Mouse (Mus musculus) limb, embryonic 11.5 days (tissue): ENCODE results near the gene Pxk. TPM values are rescaled to one million over a fixed set of nuclear protein-coding genes. Genes with fewer than 3 reads are reported as not detected.

ENCODE experiments used
- ATAC-seq: fragments of 200-750 bp; cut with Nextera tagmentation; 2 replicates; pipeline ENCODE4 v1.8.0; 2017; ENCODE audit warnings: low read depth; ENCODE audit not compliant: insufficient number of reproducible peaks, low FRiP score, low TSS enrichment
- DNase-seq: peaks from one replicate; pipeline ENCODE4 v3.0.0-alpha.2; 2015; ENCODE audit warnings: low spot score
- H3K27ac ChIP-seq: fragments of 300-500 bp; sonication (generic); replicated peaks from 2 replicates; pipeline ENCODE4 v1.5.1; 2014; ENCODE audit warnings: low read depth, mild to moderate bottlenecking, low read length
- H3K27me3 ChIP-seq: fragments of 300-500 bp; sonication (generic); 2 replicates; pipeline ENCODE4 v1.6.1; 2014; ENCODE audit warnings: mild to moderate bottlenecking, low read length, mixed read lengths; ENCODE audit not compliant: control insufficient read depth, insufficient read depth
- H3K36me3 ChIP-seq: fragments of 300-500 bp; sonication (generic); 2 replicates; pipeline ENCODE4 v1.6.1; 2014; ENCODE audit warnings: mild to moderate bottlenecking, low read length, moderate library complexity, mixed read lengths; ENCODE audit not compliant: control insufficient read depth, insufficient read depth
- H3K4me1 ChIP-seq: fragments of 300-500 bp; sonication (generic); 2 replicates; pipeline ENCODE4 v1.6.1; 2014; ENCODE audit warnings: low read length, mixed read lengths; ENCODE audit not compliant: control insufficient read depth, insufficient read depth
- H3K4me2 ChIP-seq: fragments of 300-500 bp; sonication (generic); 2 replicates; pipeline ENCODE4 v1.6.1; 2014; ENCODE audit warnings: low read depth, mild to moderate bottlenecking, moderate library complexity; ENCODE audit not compliant: severe bottlenecking
- H3K4me3 ChIP-seq: fragments of 300-500 bp; sonication (generic); 2 replicates; pipeline ENCODE4 v1.5.1; 2014; ENCODE audit warnings: low read depth, low read length
- H3K9ac ChIP-seq: fragments of 300-500 bp; sonication (generic); 2 replicates; pipeline ENCODE4 v1.6.1; 2014; ENCODE audit warnings: mild to moderate bottlenecking, low read length
- H3K9me3 ChIP-seq: fragments of 300-500 bp; sonication (generic); 2 replicates; pipeline ENCODE4 v1.6.1; 2016; ENCODE audit warnings: low read length; ENCODE audit not compliant: control insufficient read depth
- WGBS: fragments of 180-500 bp; shearing (Covaris S2); extraction: QIAGEN DNeasy Blood & Tissue Kit; methylation state at CpG from one replicate; pipeline ENCODE4 v1.1.7; 2014; 5-methylcytosine and 5-hydroxymethylcytosine counted together
- polyA plus RNA-seq: library from polyadenylated mRNA; unstranded; fragments of >200 nt; fragmentation: Nextera tagmentation; extraction: Ambion mirVana; gene quantifications from 2 replicates; pipeline ENCODE4 v1.2.1, GENCODE M21; 2014

Pxk gene
- polyA plus RNA-seq, 1 experiment from 2014 or later = 26.2 TPM

DNA sequence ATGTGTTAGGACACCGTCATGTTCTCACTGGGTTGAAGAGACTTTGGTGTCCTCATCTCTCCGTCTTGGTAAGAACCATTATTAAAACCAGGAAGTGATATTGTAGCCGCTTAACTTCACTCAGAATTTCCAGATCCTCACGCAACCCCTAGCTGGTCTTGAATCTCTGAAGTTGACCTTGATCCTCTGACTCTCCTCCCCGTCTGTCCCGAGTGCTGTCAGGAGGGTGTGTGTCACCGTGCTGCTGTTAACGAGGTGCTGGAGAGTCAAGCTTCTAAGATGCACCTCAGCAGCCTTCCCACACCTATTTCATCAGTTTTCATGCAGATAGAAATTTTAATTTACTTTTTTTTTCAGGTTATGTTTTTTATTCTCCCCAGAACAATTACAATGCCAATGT lies 14.0 kb downstream of the Pxk start:
- 79% methylated on average over 8 of the region's 8 CpGs for WGBS
- Histone ChIP-seq H3K36me3 (peaks cover 2% of the 10 kb centered on the region; the same call in 1 of the 2 replicates), H3K4me1 (no peaks in the 10 kb centered on the region), H3K9ac (no peak overlapping the region), H3K27me3 (no peaks in the 10 kb centered on the region), H3K27ac (no peak overlapping the region), H3K4me2 (no peak overlapping the region), H3K4me3 (no peak overlapping the region), H3K9me3 (no peaks in the 10 kb centered on the region)
- no peak for DNase-seq
- ATAC-seq = no peak

DNA sequence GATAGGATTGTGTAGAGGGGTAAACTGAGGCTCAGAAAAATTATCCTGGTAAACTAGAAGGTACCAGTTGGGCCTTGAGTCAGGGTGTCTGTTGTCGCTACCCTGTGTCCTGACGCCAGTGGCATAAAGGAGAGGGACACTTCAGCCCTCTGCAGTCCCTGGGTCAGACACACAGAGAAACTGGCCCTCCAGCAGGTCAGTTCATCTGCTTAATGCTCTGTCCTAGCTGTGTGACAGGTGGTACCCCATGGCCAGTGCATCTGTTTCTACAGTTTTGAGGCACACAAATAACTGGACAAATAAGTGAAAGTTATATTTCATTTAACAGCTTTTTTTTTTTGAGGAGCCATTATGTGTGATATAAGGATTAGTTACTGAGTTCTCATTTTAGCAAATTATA lies 15.6 kb downstream of the Pxk start:
- DNase-seq (no peak), ATAC-seq (no peak)
- H3K9ac ChIP-seq = no peak overlapping the region
- no peak overlapping the region for H3K27ac ChIP-seq
- H3K4me2 ChIP-seq = no peak overlapping the region
- H3K27me3 ChIP-seq = no peaks in the 10 kb centered on the region
- whole genome bisulfite sequencing = 89% methylated on average over 2 of the region's 2 CpGs
- H3K4me1 ChIP-seq = no peaks in the 10 kb centered on the region
- peaks cover 2% of the 10 kb centered on the region; the same call in 1 of the 2 replicates for H3K36me3 ChIP-seq
- H3K9me3 ChIP-seq = no peaks in the 10 kb centered on the region
- H3K4me3 ChIP-seq = no peak overlapping the region

DNA sequence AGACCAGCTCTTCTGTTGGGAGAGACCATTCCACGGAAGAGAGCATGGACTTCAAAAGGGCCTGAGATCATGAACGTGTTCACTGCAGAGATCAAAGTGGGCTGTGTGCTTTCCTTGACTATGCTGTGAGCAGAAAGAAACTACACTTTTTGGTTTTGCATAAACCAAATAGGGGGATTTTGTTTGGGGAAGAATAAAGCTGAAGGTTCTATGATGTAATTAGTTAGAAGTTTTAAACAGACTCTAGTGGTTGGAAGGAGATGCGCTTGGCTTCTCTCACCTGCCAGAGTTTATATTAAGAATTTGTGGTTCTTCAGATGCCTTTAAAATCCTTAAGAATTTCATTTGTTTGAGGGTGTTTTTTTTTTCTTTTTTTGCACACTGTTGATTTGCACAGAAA lies 16.3 kb downstream of the Pxk start:
- Histone ChIP-seq H3K36me3 (peaks cover 2% of the 10 kb centered on the region; the same call in 1 of the 2 replicates), H3K9ac (no peak overlapping the region), H3K27me3 (no peaks in the 10 kb centered on the region), H3K4me3 (no peak overlapping the region), H3K27ac (no peak overlapping the region), H3K4me1 (no peaks in the 10 kb centered on the region), H3K4me2 (no peak overlapping the region), H3K9me3 (no peaks in the 10 kb centered on the region)
- DNase-seq = no peak
- ATAC-seq = no peak
- WGBS = 45% methylated on average over 3 of the region's 3 CpGs

DNA sequence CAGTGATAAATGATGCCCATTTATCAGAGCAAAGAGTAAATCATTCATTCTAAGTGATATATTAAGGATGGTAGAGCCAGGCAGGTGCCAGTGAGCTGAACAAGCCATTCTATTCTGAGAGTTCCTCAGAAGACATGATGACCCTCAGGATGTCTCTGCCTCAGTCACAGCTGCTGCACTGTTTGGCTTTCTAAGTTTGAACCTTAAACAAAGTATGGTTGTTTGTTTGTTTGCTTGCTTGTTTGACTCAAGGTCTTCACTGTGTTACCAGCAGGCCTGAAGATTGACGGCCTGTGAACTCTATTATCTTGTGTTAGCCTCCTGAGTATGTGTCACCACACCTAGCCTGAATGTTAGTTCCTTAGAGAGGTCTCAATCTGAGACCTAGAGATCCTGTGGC lies 16.7 kb downstream of the Pxk start:
- H3K36me3 ChIP-seq = peaks cover 2% of the 10 kb centered on the region; the same call in 1 of the 2 replicates
- WGBS = 83% methylated on average over 1 of the region's 1 CpGs
- H3K4me1 ChIP-seq = no peaks in the 10 kb centered on the region
- H3K27me3 ChIP-seq = no peaks in the 10 kb centered on the region
- H3K9me3 ChIP-seq = no peaks in the 10 kb centered on the region
- no peak overlapping the region for H3K4me3 ChIP-seq
- no peak overlapping the region for H3K9ac ChIP-seq
- no peak overlapping the region for H3K4me2 ChIP-seq
- H3K27ac ChIP-seq = no peak overlapping the region
- DNase-seq = no peak
- no peak for ATAC-seq

DNA sequence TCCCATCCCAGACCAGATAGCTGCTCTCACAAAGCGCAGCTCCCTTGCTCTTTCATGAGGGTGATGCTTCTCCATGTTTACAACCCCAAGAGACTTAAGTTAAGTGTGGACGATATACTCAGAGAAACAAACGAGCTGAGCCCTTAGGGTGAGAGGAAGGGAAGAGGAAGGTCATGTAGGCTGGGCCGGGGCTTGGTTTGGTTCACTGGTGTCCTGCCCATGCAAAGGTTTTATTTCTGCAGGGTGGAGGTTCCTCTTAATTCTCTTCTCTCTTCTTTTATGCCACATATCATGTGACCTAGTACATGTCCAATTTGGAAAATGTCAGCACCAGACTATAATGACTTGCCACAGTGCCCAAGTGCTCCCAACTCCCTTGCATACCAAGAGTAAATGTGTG lies 17.8 kb downstream of the Pxk start:
- Histone ChIP-seq H3K36me3 (peaks cover 2% of the 10 kb centered on the region; the same call in 1 of the 2 replicates), H3K27ac (no peak overlapping the region), H3K27me3 (no peaks in the 10 kb centered on the region), H3K9me3 (no peaks in the 10 kb centered on the region), H3K4me1 (no peaks in the 10 kb centered on the region), H3K4me3 (no peak overlapping the region), H3K4me2 (no peak overlapping the region), H3K9ac (no peak overlapping the region)
- ATAC-seq (no peak), DNase-seq (no peak)
- 62% methylated on average over 4 of the region's 4 CpGs for WGBS

DNA sequence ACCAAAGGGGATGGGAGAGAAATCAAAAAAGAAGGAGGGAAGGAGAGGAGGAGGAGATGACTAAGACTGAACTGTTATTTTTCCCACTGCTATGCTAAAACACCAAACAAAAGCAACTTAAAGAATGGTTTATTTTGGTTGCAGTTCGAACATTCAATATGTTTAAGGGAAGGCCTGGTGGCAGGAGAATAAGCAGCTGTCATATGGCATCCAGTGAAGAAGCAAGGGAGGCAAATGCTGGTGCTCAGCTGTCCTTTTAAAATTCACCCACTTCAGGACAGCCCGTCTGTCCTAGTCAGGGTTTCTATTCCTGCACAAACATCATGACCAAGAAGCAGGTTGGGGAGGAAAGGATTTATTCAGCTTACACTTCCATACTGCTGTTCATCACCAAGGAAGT lies 19.4 kb downstream of the Pxk start:
- H3K9me3 ChIP-seq = no peaks in the 10 kb centered on the region

DNA sequence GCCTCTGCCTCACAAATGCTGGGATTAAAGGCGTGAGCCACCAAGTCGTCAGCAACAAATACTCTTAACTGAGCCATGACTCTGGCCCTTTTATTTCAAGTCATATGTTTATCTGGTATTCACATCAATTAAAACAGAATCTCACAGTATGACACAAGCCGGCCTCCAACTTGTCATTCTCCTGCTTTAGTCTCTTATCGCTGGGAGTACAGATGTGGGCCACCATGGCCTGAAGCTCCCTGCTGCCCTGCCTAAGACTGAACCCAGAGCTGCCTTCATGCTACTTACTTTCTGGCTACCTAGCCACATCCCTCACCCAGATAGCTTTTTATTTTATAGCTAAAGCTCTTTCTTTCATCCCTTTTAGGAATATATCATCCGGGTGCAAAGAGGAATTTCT lies 21.4 kb downstream of the Pxk start:
- ATAC-seq (no peak), DNase-seq (no peak)
- Histone ChIP-seq H3K27me3 (no peaks in the 10 kb centered on the region), H3K27ac (no peak overlapping the region), H3K4me2 (no peak overlapping the region), H3K4me3 (no peak overlapping the region), H3K9ac (no peak overlapping the region), H3K4me1 (no peaks in the 10 kb centered on the region), H3K36me3 (no peaks in the 10 kb centered on the region), H3K9me3 (no peaks in the 10 kb centered on the region)
- 90% methylated on average over 5 of the region's 5 CpGs for WGBS

More for the DNA sequence above, 19.4 kb downstream of the Pxk start:
- no peak overlapping the region for H3K4me3 ChIP-seq
- WGBS = 87% methylated on average over 2 of the region's 2 CpGs
- H3K36me3 ChIP-seq = no peaks in the 10 kb centered on the region
- ATAC-seq (no peak), DNase-seq (no peak)
- H3K9ac ChIP-seq = no peak overlapping the region
- no peak overlapping the region for H3K4me2 ChIP-seq
- no peak overlapping the region for H3K27ac ChIP-seq
- no peaks in the 10 kb centered on the region for H3K27me3 ChIP-seq
- H3K4me1 ChIP-seq = no peaks in the 10 kb centered on the region

DNA sequence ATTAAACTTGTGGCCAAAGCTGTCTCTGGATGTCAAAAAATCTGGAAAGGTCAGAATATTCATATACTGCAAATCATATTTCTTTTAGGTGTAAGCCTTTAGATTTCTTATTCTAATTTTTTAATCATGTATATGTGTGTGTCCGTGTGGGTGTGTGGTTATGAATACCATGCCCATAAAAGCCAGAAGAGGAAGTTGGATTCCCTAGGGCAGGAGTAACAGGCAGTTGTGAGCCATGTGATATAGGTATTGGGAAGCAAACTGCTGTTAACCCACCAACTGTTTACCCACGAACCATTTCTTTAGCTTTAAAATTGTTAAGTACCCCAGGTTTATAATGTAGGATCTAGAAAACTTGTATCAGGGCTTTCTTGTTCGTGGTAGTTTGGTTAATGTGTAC lies 21.9 kb downstream of the Pxk start:
- Histone ChIP-seq H3K36me3 (no peaks in the 10 kb centered on the region), H3K27ac (no peak overlapping the region), H3K9me3 (no peaks in the 10 kb centered on the region), H3K4me1 (no peaks in the 10 kb centered on the region), H3K4me3 (no peak overlapping the region), H3K4me2 (no peak overlapping the region), H3K27me3 (no peaks in the 10 kb centered on the region), H3K9ac (no peak overlapping the region)
- WGBS = 85% methylated on average over 3 of the region's 3 CpGs
- ATAC-seq (no peak), DNase-seq (no peak)

DNA sequence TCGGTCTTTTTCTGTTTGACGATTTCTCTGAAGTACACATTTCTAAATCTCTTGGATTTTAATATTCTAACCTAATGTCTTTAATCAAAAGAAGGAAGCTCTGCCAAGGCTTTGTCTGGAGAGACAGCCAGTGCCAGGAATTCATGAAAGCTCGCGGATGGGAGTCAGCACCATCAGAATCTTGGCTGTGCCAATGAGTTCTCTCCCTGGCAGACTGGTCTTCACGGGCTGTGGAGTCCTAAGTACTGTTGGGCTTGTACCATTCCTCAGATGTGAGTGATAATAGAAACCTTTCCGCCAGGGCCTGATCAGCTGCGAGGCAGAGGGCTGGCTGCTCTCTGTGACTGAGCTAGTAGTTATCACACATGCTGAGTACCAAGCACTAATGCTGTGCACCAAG lies 25.1 kb downstream of the Pxk start:
- no peak overlapping the region for H3K27ac ChIP-seq
- H3K4me2 ChIP-seq = no peak overlapping the region
- H3K9ac ChIP-seq = no peak overlapping the region
- H3K27me3 ChIP-seq = no peaks in the 10 kb centered on the region
- DNase-seq = no peak
- WGBS = 91% methylated on average over 7 of the region's 7 CpGs
- ATAC-seq = no peak
- no peaks in the 10 kb centered on the region for H3K4me1 ChIP-seq
- H3K9me3 ChIP-seq = no peaks in the 10 kb centered on the region
- no peak overlapping the region for H3K4me3 ChIP-seq
- H3K36me3 ChIP-seq = no peaks in the 10 kb centered on the region
